Mouse (Mus musculus) forebrain, embryonic 10.5 days (tissue): ENCODE measurements at regions not wholly inside any gene's neighbourhood (a gene's known extent, or its start where the extent isn't known, plus 50 kb on each side); places are given as distances from the start of the nearest gene placed in this dataset.

Experiments
- DNase-seq: peaks from one replicate; pipeline ENCODE4 v3.0.0-alpha.2; 2017; ENCODE audit warnings: low spot score; ENCODE audit errors: extremely low spot score
- H3K27ac ChIP-seq: fragments of 300-500 bp; sonication (generic); 2 replicates; pipeline ENCODE4 v1.5.1; 2016; ENCODE audit warnings: mild to moderate bottlenecking
- H3K27me3 ChIP-seq: fragments of 300-500 bp; sonication (generic); 2 replicates; pipeline ENCODE4 v1.6.1; 2016; ENCODE audit warnings: mild to moderate bottlenecking; ENCODE audit not compliant: poor library complexity, severe bottlenecking
- H3K36me3 ChIP-seq: fragments of 300-500 bp; sonication (generic); replicated peaks from 2 replicates; pipeline ENCODE4 v1.6.1; 2016; ENCODE audit warnings: mild to moderate bottlenecking, moderate library complexity
- H3K4me1 ChIP-seq: fragments of 300-500 bp; sonication (generic); 2 replicates; pipeline ENCODE4 v1.6.1; 2016
- H3K4me3 ChIP-seq: fragments of 300-500 bp; sonication (generic); 2 replicates; pipeline ENCODE4 v1.5.1; 2016; ENCODE audit warnings: mild to moderate bottlenecking, moderate library complexity
- H3K9me3 ChIP-seq: fragments of 300-500 bp; sonication (generic); 2 replicates; pipeline ENCODE4 v1.6.1; 2016; ENCODE audit warnings: mild to moderate bottlenecking, moderate library complexity
- WGBS: fragments of 180-500 bp; shearing (Covaris S2); methylation state at CpG from one replicate; pipeline ENCODE4 v1.1.7; 2016; 5-methylcytosine and 5-hydroxymethylcytosine counted together

- Histone ChIP-seq H3K27me3 (no peaks in the 10 kb centered on the region), H3K4me3 (no peak overlapping the region), H3K27ac (no peak overlapping the region), H3K9me3 (no peaks in the 10 kb centered on the region), H3K36me3 (no peaks in the 10 kb centered on the region), H3K4me1 (no peaks in the 10 kb centered on the region)
- no peak for DNase-seq
- 87% methylated on average over 3 of the region's 3 CpGs for WGBS
Observed at GRCm38 (mm10) chr7:94061814-94062545, 982.3 kb downstream of the Fam181b start.
